Mouse (Mus musculus) lung, adult 2 months (tissue): ENCODE results near the gene Prelid3b. TPM values are rescaled to one million over a fixed set of nuclear protein-coding genes. Genes with fewer than 3 reads are reported as not detected.

Source experiments
- DNase-seq: peaks from one replicate; pipeline ENCODE4 v3.0.0; 2022
- H3K4me1 ChIP-seq: fragments of 200-500 bp; 2 replicates; pipeline ENCODE4 v1.6.1; 2011; ENCODE audit warnings: low read length; ENCODE audit not compliant: control insufficient read depth, insufficient read depth
- H3K4me3 ChIP-seq: fragments of 200-500 bp; replicated peaks from 2 replicates; pipeline ENCODE3; 2011; ENCODE audit warnings: low read depth, mild to moderate bottlenecking, control low read depth, low read length; ENCODE audit errors: extremely low read depth
- CTCF ChIP-seq: fragments of 200-500 bp; IDR thresholded peaks from 2 replicates; pipeline ENCODE4 v1.5.1; 2011; ENCODE audit warnings: mild to moderate bottlenecking, low read length, control low read depth; ENCODE audit not compliant: insufficient read depth
- POLR2A ChIP-seq: fragments of 200-500 bp; IDR thresholded peaks from 2 replicates; pipeline ENCODE4 v1.6.1; 2011; ENCODE audit warnings: low read depth, mild to moderate bottlenecking, control low read depth, low read length, borderline replicate concordance; ENCODE audit errors: extremely low read depth
- WGBS: fragments of 180-500 bp; shearing (Covaris S2); methylation state at CpG from one replicate; pipeline ENCODE4 v1.1.7; 2018; 5-methylcytosine and 5-hydroxymethylcytosine counted together
- polyA plus RNA-seq: library from polyadenylated mRNA; depleted of rRNA; stranded (reverse); fragments of >200 nt; gene quantifications from 2 replicates; pipeline ENCODE4 v1.2.3, GENCODE M21; 2012

Gene Prelid3b
- polyA plus RNA-seq, 1 experiment: 29.7 TPM

DNA sequence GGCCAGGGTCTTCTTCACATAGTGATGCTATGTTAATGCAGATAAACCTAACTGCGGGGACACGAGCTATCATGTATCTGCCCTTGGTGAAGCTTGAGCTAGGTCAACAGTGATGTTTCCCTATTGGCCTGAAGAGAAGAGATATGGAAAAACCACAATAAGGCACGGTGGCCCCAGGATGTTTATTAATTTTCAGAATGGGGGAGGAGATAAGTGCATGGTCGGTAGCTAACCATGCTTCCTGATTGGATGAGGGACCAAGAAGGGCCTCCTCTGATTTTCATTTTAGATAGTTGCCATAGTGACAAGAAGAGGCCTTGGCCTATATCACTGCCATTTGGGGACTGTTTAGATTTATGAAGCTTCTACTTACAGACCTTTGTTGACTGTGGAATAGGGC lies 2.5 kb downstream of the Prelid3b start:
- TF ChIP-seq CTCF (no peak), POLR2A (no peak)
- whole genome bisulfite sequencing: 57% methylated on average over 4 of the region's 4 CpGs
- H3K4me1 ChIP-seq: peaks cover 10% of the 10 kb centered on the region

GRCm38 (mm10) chr2:174463789-174464523 lies 8.9 kb downstream of the Prelid3b start, which contains the start of gene Atp5e:
TSS of gene Atp5e (minus strand) at chr2:174464105.
- Histone ChIP-seq H3K4me3 (peak within 1 kb of the TSS; percentile 99), H3K4me1 (no peaks in the 10 kb centered on the region; the same call in 1 of the 2 replicates)
- WGBS: 1% methylated on average over 48 of the region's 48 CpGs
- TF ChIP-seq CTCF (no peak), POLR2A (peak; percentile 55; the same call in 1 of the 2 replicates)
- DNase-seq: peak; percentile 96

More for the DNA sequence above, 2.5 kb downstream of the Prelid3b start:
- no peak for DNase-seq
- H3K4me3 ChIP-seq: no peak overlapping the region

- H3K4me1 ChIP-seq: no peaks in the 10 kb centered on the region; the same call in 1 of the 2 replicates
- no peak for DNase-seq
- TF ChIP-seq POLR2A: no peak
- TF ChIP-seq CTCF: no peak
- H3K4me3 ChIP-seq: peak overlapping the region; percentile 99
- 28% methylated on average over 10 of the region's 10 CpGs for WGBS
These were observed 9.5 kb downstream of the Prelid3b start for GRCm38 (mm10) chr2:174463370-174463769.

GRCm38 (mm10) chr2:174459365-174459764 lies 13.5 kb downstream of the Prelid3b start:
- no peak for DNase-seq
- whole genome bisulfite sequencing: 63% methylated on average over 2 of the region's 2 CpGs
- no peak overlapping the region for H3K4me3 ChIP-seq
- no peak for TF ChIP-seq CTCF
- TF ChIP-seq POLR2A: no peak
- H3K4me1 ChIP-seq: no peaks in the 10 kb centered on the region; the same call in 1 of the 2 replicates

GRCm38 (mm10) chr2:174453681-174454080 lies 19.2 kb downstream of the Prelid3b start:
- Histone ChIP-seq H3K4me3 (no peak overlapping the region), H3K4me1 (no peaks in the 10 kb centered on the region)
- DNase-seq: no peak
- 72% methylated on average over 7 of the region's 7 CpGs for WGBS
- no peak for TF ChIP-seq POLR2A
- peak; percentile 39; the same call in 1 of the 2 replicates for TF ChIP-seq CTCF

DNA sequence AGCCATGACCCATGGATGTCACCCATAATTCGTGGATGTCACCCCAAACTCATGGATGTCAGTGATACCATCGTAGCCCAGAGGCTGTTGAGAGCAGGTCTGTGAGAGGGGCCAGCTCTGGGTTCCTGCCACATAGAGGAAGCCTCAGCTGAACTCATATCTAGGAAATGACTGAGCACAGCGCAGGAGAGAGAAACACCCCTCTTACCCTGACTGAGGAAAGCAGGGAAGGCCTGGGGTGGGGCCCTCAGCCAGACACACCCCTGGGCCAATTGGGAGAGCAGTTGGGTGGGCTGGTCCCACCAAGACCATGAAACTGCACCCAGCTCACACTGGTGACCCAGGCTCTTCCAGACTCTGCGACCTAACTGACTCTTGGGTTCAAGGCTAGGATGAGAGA lies 22.5 kb downstream of the Prelid3b start, which contains the start of gene Tubb1:
Tubb1 (plus strand) TSS at position 343 of the 400 bp plus-strand sequence.
- TF ChIP-seq CTCF: no peak
- TF ChIP-seq POLR2A: no peak
- no peaks in the 10 kb centered on the region for H3K4me1 ChIP-seq
- 74% methylated on average over 4 of the region's 4 CpGs for WGBS
- DNase-seq: no peak
- H3K4me3 ChIP-seq: no peak within 1 kb of the TSS

GRCm38 (mm10) chr2:174448405-174448804 lies 24.5 kb downstream of the Prelid3b start:
- no peak overlapping the region for H3K4me3 ChIP-seq
- no peak for DNase-seq
- H3K4me1 ChIP-seq: no peaks in the 10 kb centered on the region; the same call in 1 of the 2 replicates
- no peak for TF ChIP-seq POLR2A
- no peak for TF ChIP-seq CTCF
- WGBS: 85% methylated on average over 4 of the region's 4 CpGs

DNA sequence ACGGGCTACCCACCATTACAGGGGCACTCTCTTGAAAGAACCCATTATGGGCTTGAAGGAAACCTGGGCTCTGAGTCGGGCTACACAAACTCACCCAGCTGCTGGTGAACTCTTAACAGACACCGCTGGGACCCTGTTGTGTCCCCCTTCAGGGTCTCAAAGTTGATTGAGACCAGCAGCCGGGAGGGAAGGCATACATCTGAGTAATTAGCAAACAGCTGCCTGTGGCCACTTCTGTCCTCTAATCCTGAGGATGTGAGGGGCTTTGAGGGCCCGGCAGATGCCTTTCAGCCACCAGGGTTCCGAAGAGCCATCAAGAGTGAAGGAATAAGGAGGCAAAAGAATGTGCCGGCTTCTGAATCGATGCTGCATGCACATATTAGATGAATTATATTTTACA lies 26.0 kb downstream of the Prelid3b start:
- Histone ChIP-seq H3K4me3 (no peak overlapping the region), H3K4me1 (peaks cover 2% of the 10 kb centered on the region; the same call in 1 of the 2 replicates)
- 73% methylated on average over 8 of the region's 8 CpGs for WGBS
- no peak for TF ChIP-seq POLR2A
- TF ChIP-seq CTCF: no peak
- DNase-seq: no peak

- WGBS: 63% methylated on average over 7 of the region's 7 CpGs
- no peak for DNase-seq
- Histone ChIP-seq H3K4me1 (peaks cover 2% of the 10 kb centered on the region; the same call in 1 of the 2 replicates), H3K4me3 (no peak overlapping the region)
- TF ChIP-seq CTCF: no peak
- no peak for TF ChIP-seq POLR2A
These were observed 26.4 kb downstream of the Prelid3b start for GRCm38 (mm10) chr2:174446492-174446891.

DNA sequence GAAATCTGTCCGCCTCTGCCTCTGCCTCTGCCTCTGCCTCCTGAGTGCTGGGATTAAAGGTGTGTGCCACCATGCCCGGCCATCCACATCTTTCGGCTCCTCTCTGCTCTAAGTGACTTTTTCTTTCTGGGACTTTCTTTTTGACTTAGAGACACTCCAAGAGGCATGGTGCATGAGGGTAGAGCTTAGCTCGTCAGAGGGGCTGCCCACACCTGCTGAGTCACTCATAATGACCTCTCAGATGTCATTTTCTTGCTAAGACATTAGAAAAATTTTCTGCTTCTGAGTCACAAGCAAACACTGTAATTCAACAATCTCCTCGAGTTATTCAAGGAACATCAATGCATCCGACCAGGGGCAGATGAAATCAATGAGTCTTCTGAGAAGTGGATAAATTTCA lies 27.9 kb downstream of the Prelid3b start:
- TF ChIP-seq POLR2A (no peak), CTCF (no peak)
- WGBS: 74% methylated on average over 6 of the region's 6 CpGs
- no peak for DNase-seq
- Histone ChIP-seq H3K4me3 (no peak overlapping the region), H3K4me1 (peaks cover 2% of the 10 kb centered on the region; the same call in 1 of the 2 replicates)
